Mouse (Mus musculus) spleen, adult 18-20 months (tissue): Measurements from ENCODE around the gene Noct.
A peak's percentile ranks its signal among the peaks of the same experiment; 100 is the strongest.
"Not testable (repeated sequence)": the region's sequence is repeated elsewhere in the genome, so short reads cannot be mapped to it uniquely, and the experiment has no call there.

Experiments used
- DNase-seq, 2 experiments: peaks; one replicate each; pipeline ENCODE4 v3.0.0; 2022; ENCODE audit warnings: mixed read lengths in 2 of 2

The Noct gene

GRCm38 (mm10) chr3:51206521-51206920, 17.7 kb upstream of the Noct start:
- no peak for DNase-seq

GRCm38 (mm10) chr3:51208633-51209032, 15.6 kb upstream of the Noct start:
- DNase-seq = no peak

- no peak for DNase-seq
Measured at GRCm38 (mm10) chr3:51209503-51210314, 14.5 kb upstream of the Noct start.

- DNase-seq = no peak
Measured at GRCm38 (mm10) chr3:51210485-51210884, 13.8 kb upstream of the Noct start.

- DNase-seq = no peak
Measured at GRCm38 (mm10) chr3:51213111-51213510, 11.1 kb upstream of the Noct start.

- DNase-seq = no peak
Measured at GRCm38 (mm10) chr3:51215681-51216080, 8.6 kb upstream of the Noct start.

- not testable (repeated sequence) for DNase-seq
Measured at GRCm38 (mm10) chr3:51216351-51216750, 7.9 kb upstream of the Noct start.

- DNase-seq = not testable (repeated sequence)
Measured at GRCm38 (mm10) chr3:51218385-51218784, 5.9 kb upstream of the Noct start.

GRCm38 (mm10) chr3:51219213-51219612, 5.0 kb upstream of the Noct start:
- DNase-seq = no peak

GRCm38 (mm10) chr3:51220846-51221245, 3.4 kb upstream of the Noct start:
- DNase-seq = no peak

GRCm38 (mm10) chr3:51221847-51222246, 2.4 kb upstream of the Noct start:
- DNase-seq = no peak

GRCm38 (mm10) chr3:51222302-51222701, 1.9 kb upstream of the Noct start:
- no peak for DNase-seq

GRCm38 (mm10) chr3:51222834-51223460, 1.3 kb upstream of the Noct start:
- no peak for DNase-seq

GRCm38 (mm10) chr3:51223556-51223955, 691 bp upstream of the Noct start:
- no peak for DNase-seq

GRCm38 (mm10) chr3:51225226-51225750, 1.0 kb downstream of the Noct start:
- DNase-seq = no peak

GRCm38 (mm10) chr3:51225979-51226378, 1.7 kb downstream of the Noct start:
- no peak for DNase-seq

GRCm38 (mm10) chr3:51226601-51227000, 2.4 kb downstream of the Noct start:
- no peak for DNase-seq

GRCm38 (mm10) chr3:51228038-51228820, 4.0 kb downstream of the Noct start:
- peak in 1 of 2 experiments; percentile 24 for DNase-seq

GRCm38 (mm10) chr3:51228821-51229205, 4.6 kb downstream of the Noct start:
- DNase-seq = no peak

GRCm38 (mm10) chr3:51229226-51229625, 5.0 kb downstream of the Noct start:
- no peak for DNase-seq

GRCm38 (mm10) chr3:51230146-51230835, 6.0 kb downstream of the Noct start:
- no peak for DNase-seq

GRCm38 (mm10) chr3:51230886-51231285, 6.6 kb downstream of the Noct start:
- no peak for DNase-seq

GRCm38 (mm10) chr3:51231499-51231898, 7.3 kb downstream of the Noct start:
- no peak for DNase-seq
